Mouse (Mus musculus) thymus, adult 2 months (tissue): ENCODE measurements around the gene Trip11. TPM values are rescaled to one million over a fixed set of nuclear protein-coding genes. Genes with fewer than 3 reads are reported as not detected.

ENCODE experiments used
- DNase-seq: peaks from one replicate; pipeline ENCODE4 v3.0.0; 2021
- H3K27ac ChIP-seq: fragments of 200-500 bp; 2 replicates; pipeline ENCODE4 v1.5.1; 2012; ENCODE audit warnings: low read length, control low read depth; ENCODE audit not compliant: control insufficient read depth, insufficient read depth
- H3K27me3 ChIP-seq: fragments of 200-500 bp; 2 replicates; pipeline ENCODE4 v1.6.1; 2012; ENCODE audit warnings: mild to moderate bottlenecking, low read length, moderate library complexity, mixed read lengths; ENCODE audit not compliant: control insufficient read depth, insufficient read depth
- H3K36me3 ChIP-seq: fragments of 200-500 bp; 2 replicates; pipeline ENCODE4 v1.6.1; 2012; ENCODE audit warnings: mild to moderate bottlenecking, low read length, moderate library complexity; ENCODE audit not compliant: control insufficient read depth, insufficient read depth
- H3K4me1 ChIP-seq: fragments of 200-500 bp; replicated peaks from 2 replicates; pipeline ENCODE4 v1.6.1; 2012; ENCODE audit warnings: low read length; ENCODE audit not compliant: control insufficient read depth, insufficient read depth
- H3K4me3 ChIP-seq: fragments of 200-500 bp; 2 replicates; pipeline ENCODE4 v1.5.1; 2012; ENCODE audit warnings: mild to moderate bottlenecking, low read length, control low read depth, moderate library complexity; ENCODE audit not compliant: control insufficient read depth, insufficient read depth
- CTCF ChIP-seq: fragments of 200-500 bp; IDR thresholded peaks from 2 replicates; pipeline ENCODE4 v1.5.1; 2012; ENCODE audit warnings: mild to moderate bottlenecking, control low read depth, low read length, moderate library complexity, borderline replicate concordance; ENCODE audit not compliant: control insufficient read depth, poor library complexity, insufficient read depth; ENCODE audit errors: extremely low read depth
- POLR2A ChIP-seq: fragments of 200-500 bp; IDR thresholded peaks from 2 replicates; pipeline ENCODE4 v1.6.1; 2012; ENCODE audit warnings: mild to moderate bottlenecking, low read length, control low read depth, moderate library complexity; ENCODE audit not compliant: control insufficient read depth, poor library complexity, insufficient read depth; ENCODE audit errors: extremely low read depth
- WGBS: fragments of 180-500 bp; shearing (Covaris S2); methylation state at CpG from one replicate; pipeline ENCODE4 v1.1.7; 2018; 5-methylcytosine and 5-hydroxymethylcytosine counted together
- polyA plus RNA-seq: library from polyadenylated mRNA; depleted of rRNA; stranded (reverse); fragments of >200 nt; gene quantifications from 2 replicates; pipeline ENCODE4 v1.2.3, GENCODE M21; 2012

Trip11 gene
- polyA plus RNA-seq, 1 experiment: 6.4 TPM

- H3K4me3 ChIP-seq: no peak overlapping the region
- peaks cover 5% of the 10 kb centered on the region for H3K4me1 ChIP-seq
- H3K27ac ChIP-seq: no peak overlapping the region
- TF ChIP-seq CTCF: no peak
- no peak for TF ChIP-seq POLR2A
- no peak for DNase-seq
- no peaks in the 10 kb centered on the region for H3K27me3 ChIP-seq
- H3K36me3 ChIP-seq: no peaks in the 10 kb centered on the region
These were observed 4.1 kb upstream of the Trip11 start for GRCm38 (mm10) chr12:101917165-101917564.

GRCm38 (mm10) chr12:101911346-101911745 lies 1.7 kb downstream of the Trip11 start:
- H3K4me1 ChIP-seq: peaks cover 7% of the 10 kb centered on the region
- DNase-seq: no peak
- no peak overlapping the region for H3K4me3 ChIP-seq
- 98% methylated on average over 3 of the region's 3 CpGs for WGBS
- H3K27me3 ChIP-seq: no peaks in the 10 kb centered on the region
- no peak for TF ChIP-seq CTCF
- TF ChIP-seq POLR2A: no peak
- peaks cover 8% of the 10 kb centered on the region for H3K36me3 ChIP-seq
- H3K27ac ChIP-seq: no peak overlapping the region

- WGBS: 99% methylated on average over 6 of the region's 6 CpGs
These were observed 2.7 kb downstream of the Trip11 start for GRCm38 (mm10) chr12:101910360-101910759.

GRCm38 (mm10) chr12:101905817-101906216 lies 7.2 kb downstream of the Trip11 start:
- peaks cover 8% of the 10 kb centered on the region for H3K36me3 ChIP-seq

More at GRCm38 (mm10) chr12:101910360-101910759, 2.7 kb downstream of the Trip11 start:
- Histone ChIP-seq H3K27ac (no peak overlapping the region), H3K27me3 (no peaks in the 10 kb centered on the region), H3K36me3 (peaks cover 8% of the 10 kb centered on the region), H3K4me3 (no peak overlapping the region), H3K4me1 (peaks cover 12% of the 10 kb centered on the region)
- TF ChIP-seq POLR2A (no peak), CTCF (no peak)
- DNase-seq: no peak

GRCm38 (mm10) chr12:101904906-101905305 lies 8.2 kb downstream of the Trip11 start:
- no peak for DNase-seq
- no peaks in the 10 kb centered on the region for H3K27me3 ChIP-seq
- no peak overlapping the region for H3K27ac ChIP-seq
- peaks cover 7% of the 10 kb centered on the region for H3K4me1 ChIP-seq
- H3K4me3 ChIP-seq: no peak overlapping the region
- no peak for TF ChIP-seq CTCF
- TF ChIP-seq POLR2A: no peak
- H3K36me3 ChIP-seq: peaks cover 8% of the 10 kb centered on the region
- WGBS: 31% methylated on average over 4 of the region's 4 CpGs

More at GRCm38 (mm10) chr12:101905817-101906216, 7.2 kb downstream of the Trip11 start:
- peak; percentile 24 for DNase-seq
- 0 out of 2 replicates have a peak, but pooled peaks have one; percentile 22 for TF ChIP-seq CTCF
- no peak for TF ChIP-seq POLR2A
- WGBS: 14% methylated on average over 12 of the region's 12 CpGs
- H3K4me1 ChIP-seq: peaks cover 7% of the 10 kb centered on the region
- no peak overlapping the region; the same call in 1 of the 2 replicates for H3K4me3 ChIP-seq
- peak overlapping the region; percentile 38; the same call in 1 of the 2 replicates for H3K27ac ChIP-seq
- no peaks in the 10 kb centered on the region for H3K27me3 ChIP-seq

GRCm38 (mm10) chr12:101904170-101904569 lies 8.9 kb downstream of the Trip11 start:
- Histone ChIP-seq H3K36me3 (peaks cover 7% of the 10 kb centered on the region), H3K27ac (no peak overlapping the region), H3K27me3 (no peaks in the 10 kb centered on the region), H3K4me3 (no peak overlapping the region), H3K4me1 (peaks cover 7% of the 10 kb centered on the region)
- TF ChIP-seq CTCF: no peak
- no peak for TF ChIP-seq POLR2A
- no peak for DNase-seq
- 96% methylated on average over 3 of the region's 3 CpGs for WGBS
